Mouse (Mus musculus) ES-E14 (cell line): ENCODE measurements around the gene Cypt3. TPM values are rescaled to one million over a fixed set of nuclear protein-coding genes. Genes with fewer than 3 reads are reported as not detected.

ENCODE experiments used
- DNase-seq: peaks from one replicate; pipeline ENCODE4 v3.0.0-alpha.2; 2013; ENCODE audit warnings: low read depth, low spot score
- H3K27ac ChIP-seq: 2 replicates; pipeline ENCODE4 v1.5.1; 2012; ENCODE audit warnings: low read depth, mild to moderate bottlenecking, low read length, moderate library complexity, mixed read lengths; ENCODE audit not compliant: poor library complexity, insufficient read depth, severe bottlenecking
- H3K36me3 ChIP-seq: 2 replicates; pipeline ENCODE4 v1.6.1; 2012; ENCODE audit warnings: mild to moderate bottlenecking, low read length, moderate library complexity, mixed read lengths; ENCODE audit not compliant: control insufficient read depth, poor library complexity, insufficient read depth, severe bottlenecking
- H3K4me1 ChIP-seq, 2 experiments: fragments of 150-350 bp in 1 of 2; sonication (generic) in 1 of 2; 2 replicates each; pipeline ENCODE4 v1.6.1; 2012; ENCODE audit warnings: low read length in 2 of 2, mild to moderate bottlenecking in 1 of 2, mixed read lengths in 1 of 2; ENCODE audit not compliant: control insufficient read depth in 2 of 2, insufficient read depth in 2 of 2, poor library complexity in 1 of 2
- H3K4me3 ChIP-seq, 2 experiments: fragments of 150-350 bp in 1 of 2; sonication (generic) in 1 of 2; 2 replicates each; pipeline ENCODE4 v1.5.1; 2012; ENCODE audit warnings: low read length in 2 of 2, low read depth in 1 of 2, mild to moderate bottlenecking in 1 of 2, mixed read lengths in 1 of 2; ENCODE audit not compliant: insufficient read depth in 1 of 2, poor library complexity in 1 of 2, severe bottlenecking in 1 of 2
- H3K9ac ChIP-seq: 2 replicates; pipeline ENCODE4 v1.6.1; 2012; ENCODE audit warnings: low read depth, mild to moderate bottlenecking, low read length, mixed read lengths; ENCODE audit not compliant: poor library complexity, insufficient read depth, severe bottlenecking
- H3K9me3 ChIP-seq: fragments of 150-350 bp; sonication (generic); 2 replicates; pipeline ENCODE4 v1.6.1; 2012; ENCODE audit warnings: low read depth, mild to moderate bottlenecking, low read length; ENCODE audit not compliant: control insufficient read depth, insufficient read depth
- ZC3H11A ChIP-seq: IDR thresholded peaks from 2 replicates; pipeline ENCODE4 v1.6.1; 2012; ENCODE audit warnings: low read depth, mild to moderate bottlenecking, inconsistent platforms, low read length, borderline replicate concordance
- ZNF384 ChIP-seq: IDR thresholded peaks from 2 replicates; pipeline ENCODE4 v1.6.1; 2012; ENCODE audit warnings: low read depth, low read length, inconsistent platforms
- in situ Hi-C, 2 experiments: fragments of 600-800 bp; cut with MboI; formaldehyde crosslinking; loops; one replicate each; pipeline ENCODE4 v1.15.1; 2025; ENCODE audit warnings: low sequenced_read_pairs in 2 of 2, inconsistent platforms in 1 of 2; ENCODE audit not compliant: unreplicated experiment in 2 of 2
- total RNA-seq: library from RNA; depleted of rRNA; stranded (reverse); fragments of 300-350 nt; gene quantifications from 2 replicates; pipeline ENCODE4 v1.2.3, GENCODE M21; 2012; rRNA removed

Cypt3 gene
- total RNA-seq, 1 experiment = 1.0 TPM

DNA sequence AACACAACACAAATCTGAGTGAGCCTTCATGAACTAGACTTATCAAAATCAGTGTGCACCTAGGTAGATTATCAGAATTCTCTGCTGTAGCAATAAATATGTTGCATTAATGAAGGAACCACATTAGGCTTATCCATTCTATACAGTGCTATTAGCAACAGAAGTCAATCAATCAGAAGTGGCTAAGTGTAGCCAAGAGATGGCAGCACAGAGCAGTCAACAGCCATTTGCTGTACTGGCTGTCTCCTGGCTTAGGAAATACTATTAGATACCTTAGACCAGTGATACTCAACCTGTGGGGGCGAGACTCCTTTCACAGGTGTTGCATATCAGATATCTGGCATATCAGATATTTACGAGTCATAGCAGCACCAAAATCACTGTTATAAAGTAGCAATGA, 41.2 kb downstream of the Cypt3 start:
- no peak overlapping the region for H3K9ac ChIP-seq
- no peaks in the 10 kb centered on the region for H3K36me3 ChIP-seq
- H3K27ac ChIP-seq = no peak overlapping the region
- H3K9me3 ChIP-seq = no peaks in the 10 kb centered on the region
- in situ Hi-C loops = loop anchor here in 1 of 2 experiments (25.0 kb wide), 1 partner anchor 113 kb away; the partner anchor contains the start of gene Nbdy
- no peak for TF ChIP-seq ZNF384
- TF ChIP-seq ZC3H11A = peak; percentile 32; the same call in 1 of the 2 replicates
- no peak overlapping the region for H3K4me3 ChIP-seq
- no peaks in the 10 kb centered on the region for H3K4me1 ChIP-seq
- peak; percentile 13 for DNase-seq

Other genes starting within 250 kb of the Cypt3 start
- 13.1 and 20.9 TPM in 2 replicates for gene Ubqln2, start 60.4 kb upstream of the Cypt3 start, total RNA-seq
- 1.9 and 3.0 TPM in 2 replicates for gene Kctd12b, start 137.8 kb downstream of the Cypt3 start, total RNA-seq
- 15.8 and 18.1 TPM in 2 replicates for gene Nbdy, start 165.0 kb downstream of the Cypt3 start, total RNA-seq